Mouse (Mus musculus) brain, embryonic 14.5 days (tissue): ENCODE measurements around the gene Gemin8.

Experiments used
- CTCF ChIP-seq: fragments of 200-500 bp; IDR thresholded peaks from 2 replicates; pipeline ENCODE4 v1.5.1; 2012; ENCODE audit warnings: inconsistent platforms, mild to moderate bottlenecking, moderate library complexity, borderline replicate concordance; ENCODE audit not compliant: insufficient read depth, insufficient read length; ENCODE audit errors: extremely low read depth
- POLR2A ChIP-seq: fragments of 200-500 bp; IDR thresholded peaks from 2 replicates; pipeline ENCODE4 v1.6.1; 2012; ENCODE audit warnings: mild to moderate bottlenecking, inconsistent platforms, borderline replicate concordance; ENCODE audit not compliant: poor library complexity, insufficient read depth, insufficient read length, severe bottlenecking; ENCODE audit errors: extremely low read depth

DNA sequence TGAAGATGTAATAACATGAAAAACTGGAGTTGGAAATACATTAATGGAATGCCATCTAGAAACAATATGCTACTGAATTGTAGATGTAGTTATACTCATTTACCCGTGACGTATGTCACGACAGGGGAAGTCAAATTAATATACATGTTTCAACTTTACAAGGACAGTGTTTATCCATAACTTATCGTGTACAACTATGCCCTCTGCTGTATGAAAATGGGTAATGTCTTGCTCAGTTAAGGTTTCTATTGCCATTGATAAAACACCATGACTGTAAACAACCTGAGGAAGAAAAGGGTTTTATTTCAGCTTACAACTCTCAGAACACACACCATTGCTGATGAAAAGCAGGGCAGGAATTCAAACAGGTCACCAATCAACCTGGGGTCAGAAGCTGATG, 7.5 kb upstream of the Gemin8 start:
- TF ChIP-seq CTCF (no peak), POLR2A (no peak)
